Comparison of ENCODE assay signal across 16 mouse cellular contexts in the genomic region with DNA sequence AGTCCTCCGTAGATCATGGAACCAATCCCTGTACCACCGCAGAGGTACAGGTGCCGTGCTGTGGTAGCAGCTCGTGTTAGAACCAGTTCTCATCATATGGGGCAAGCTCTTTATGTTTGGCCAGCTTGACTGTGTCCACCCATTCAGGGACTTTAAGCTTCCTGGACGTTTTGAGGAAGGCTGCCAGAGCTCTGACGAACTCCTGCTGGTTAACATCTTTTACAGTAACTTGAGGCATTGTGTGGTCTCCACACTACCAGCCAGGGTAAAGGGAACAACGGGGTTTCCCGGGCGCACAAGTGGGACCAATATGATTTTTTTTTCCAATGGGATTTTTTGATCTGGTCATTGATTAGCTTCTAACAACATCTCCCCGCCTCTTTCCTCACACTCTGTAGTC.
"Had no signal": no experiment of that assay in that cellular context is flagged by ENCODE, and none has a peak within 500 bp of the region (broad histone marks: within the 10 kb centered on the region; RNA-seq: fewer than 3 reads in every experiment).

No protein-coding gene starts in this region.

- DNase-seq: retina, postnatal 1 day; right cerebral cortex, adult 18-20 months; right cerebral cortex, postnatal 14 days; right cerebral cortex, postnatal 25 days; right cerebral cortex, postnatal 4 days; spleen, adult 18-20 months; thymus, adult 18-20 months; thymus, adult 2 months; thymus, postnatal 14 days; thymus, postnatal 25 days; thymus, postnatal 36 days; thymus, postnatal 4 days had no signal

- H3K4me1 ChIP-seq: neural tube, embryonic 13.5 days; neural tube, embryonic 15.5 days; stomach, embryonic 15.5 days had no signal

- H3K9me3 ChIP-seq: neural tube, embryonic 15.5 days; stomach, embryonic 15.5 days had no signal

- H3K9ac ChIP-seq: neural tube, embryonic 13.5 days; neural tube, embryonic 15.5 days; stomach, embryonic 15.5 days had no signal

- H3K36me3 ChIP-seq: neural tube, embryonic 13.5 days; neural tube, embryonic 15.5 days; stomach, embryonic 15.5 days had no signal

- H3K4me2 ChIP-seq: neural tube, embryonic 13.5 days; neural tube, embryonic 15.5 days; stomach, embryonic 15.5 days had no signal

- H3K27ac ChIP-seq: neural tube, embryonic 13.5 days; neural tube, embryonic 15.5 days; stomach, embryonic 15.5 days; stomach, postnatal 0 days had no signal

- H3K4me3 ChIP-seq: neural tube, embryonic 13.5 days; neural tube, embryonic 15.5 days; stomach, embryonic 15.5 days had no signal

- H3K27me3 ChIP-seq: neural tube, embryonic 13.5 days; neural tube, embryonic 15.5 days; stomach, embryonic 15.5 days had no signal
